Mouse (Mus musculus) kidney, adult 2 months (tissue): ENCODE results near the gene Maff.

Experiments
- CTCF ChIP-seq: fragments of 200-500 bp; conservative IDR thresholded peaks from 2 replicates; pipeline ENCODE4 v1.5.1; 2011; ENCODE audit warnings: low read depth, mild to moderate bottlenecking, control low read depth, low read length, moderate library complexity, mixed read lengths; ENCODE audit not compliant: insufficient read depth, insufficient read length
- POLR2A ChIP-seq: fragments of 200-500 bp; IDR thresholded peaks from one replicate; pipeline ENCODE4 v1.6.1; 2011; ENCODE audit warnings: low read depth, low read length, control low read depth

DNA sequence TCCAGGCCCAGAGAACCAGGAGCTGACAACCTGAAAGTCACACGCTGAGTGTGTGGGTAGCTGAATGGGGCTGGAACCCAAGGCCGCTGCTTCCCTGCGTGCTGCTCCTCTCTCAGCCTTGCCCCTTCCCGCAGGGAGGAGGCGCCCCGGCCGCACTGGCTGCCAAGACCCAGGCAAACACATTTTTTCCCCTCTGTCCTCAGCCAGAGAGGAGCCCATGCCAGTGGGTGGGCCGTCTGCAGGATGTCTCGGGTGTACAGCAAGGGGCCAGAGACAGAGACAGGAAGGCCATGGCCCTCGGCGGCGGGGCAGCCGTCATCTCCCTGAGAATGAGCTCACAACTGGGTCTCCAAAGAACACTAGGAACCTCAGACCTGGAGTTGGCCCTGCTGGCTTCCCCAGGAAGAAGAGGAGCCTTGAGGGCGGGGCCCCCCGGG lies 4.9 kb downstream of the Maff start:
- TF ChIP-seq CTCF (no peak), POLR2A (no peak)
